Mouse (Mus musculus) ES-Bruce4 (cell line): ENCODE data around the gene Nynrin. TPM values are rescaled to one million over a fixed set of nuclear protein-coding genes. Genes with fewer than 3 reads are reported as not detected.
A peak's percentile ranks its signal among the peaks of the same experiment; 100 is the strongest.

Source experiments
- H3K27ac ChIP-seq: 2 replicates; pipeline ENCODE4 v1.5.1; 2012; ENCODE audit warnings: low read length, inconsistent platforms; ENCODE audit not compliant: insufficient read depth
- H3K27me3 ChIP-seq: 2 replicates; pipeline ENCODE4 v1.6.1; 2012; ENCODE audit warnings: mild to moderate bottlenecking, low read length, inconsistent platforms; ENCODE audit not compliant: control insufficient read depth, poor library complexity, insufficient read depth, severe bottlenecking
- H3K36me3 ChIP-seq: 2 replicates; pipeline ENCODE4 v1.6.1; 2012; ENCODE audit warnings: inconsistent platforms, mild to moderate bottlenecking, low read length, moderate library complexity; ENCODE audit not compliant: control insufficient read depth, poor library complexity, insufficient read depth, severe bottlenecking
- H3K4me1 ChIP-seq: one replicate; pipeline ENCODE4 v1.8.1; 2011; ENCODE audit warnings: low read length; ENCODE audit not compliant: control insufficient read depth, insufficient read depth
- H3K4me3 ChIP-seq: 2 replicates; pipeline ENCODE4 v1.5.1; 2011; ENCODE audit warnings: low read depth, mild to moderate bottlenecking, low read length
- H3K9ac ChIP-seq: 2 replicates; pipeline ENCODE4 v1.6.1; 2012; ENCODE audit warnings: low read depth, mild to moderate bottlenecking, inconsistent platforms; ENCODE audit not compliant: poor library complexity, severe bottlenecking
- H3K9me3 ChIP-seq: replicated peaks from 2 replicates; pipeline ENCODE4 v1.6.1; 2012; ENCODE audit warnings: mild to moderate bottlenecking, low read length, inconsistent platforms; ENCODE audit not compliant: control insufficient read depth, poor library complexity, insufficient read depth, severe bottlenecking
- CTCF ChIP-seq: IDR thresholded peaks from one replicate; pipeline ENCODE4 v1.8.1; 2011; ENCODE audit warnings: low read depth, low read length
- EP300 ChIP-seq: IDR thresholded peaks from 2 replicates; pipeline ENCODE4 v1.6.1; 2011; ENCODE audit warnings: low read depth, low read length; ENCODE audit not compliant: insufficient read depth
- POLR2A ChIP-seq: IDR thresholded peaks from one replicate; pipeline ENCODE4 v1.8.1; 2011; ENCODE audit warnings: low read length; ENCODE audit not compliant: insufficient read depth
- polyA plus RNA-seq: library from polyadenylated mRNA; stranded (reverse); fragments of >200 nt; gene quantifications from 2 replicates; pipeline ENCODE4 v1.2.4, GENCODE M21; 2011; ENCODE audit warnings: low read depth; ENCODE audit not compliant: missing spikeins, insufficient read depth, insufficient read length

Nynrin gene
- polyA plus RNA-seq, 1 experiment, result 24.6 TPM

DNA sequence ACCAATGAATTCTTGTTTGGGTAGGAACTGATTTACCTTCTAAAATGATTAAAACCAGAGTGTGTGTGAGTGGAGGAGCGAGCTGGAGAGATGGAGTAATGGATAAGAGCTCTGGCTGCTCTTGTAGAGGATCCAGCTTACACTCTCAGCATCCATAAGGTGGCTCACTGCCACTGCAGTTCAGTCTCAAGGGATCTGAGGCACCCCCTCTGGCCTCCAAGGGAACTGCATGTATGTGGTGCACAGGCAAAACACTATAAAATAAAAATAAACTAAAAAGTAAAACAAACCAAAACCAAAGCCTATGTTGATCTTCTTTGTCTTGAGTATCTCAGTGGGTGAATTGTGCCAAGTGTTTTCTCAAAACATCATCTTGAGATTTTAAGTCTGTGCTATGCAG lies 25.8 kb downstream of the Nynrin start:
- Histone ChIP-seq H3K36me3 (no peaks in the 10 kb centered on the region), H3K27me3 (no peaks in the 10 kb centered on the region), H3K4me1 (peaks cover 19% of the 10 kb centered on the region), H3K4me3 (no peak overlapping the region), H3K9me3 (no peaks in the 10 kb centered on the region), H3K9ac (no peak overlapping the region), H3K27ac (no peak overlapping the region)
- TF ChIP-seq CTCF, result peak; percentile 94
- no peak for TF ChIP-seq POLR2A

DNA sequence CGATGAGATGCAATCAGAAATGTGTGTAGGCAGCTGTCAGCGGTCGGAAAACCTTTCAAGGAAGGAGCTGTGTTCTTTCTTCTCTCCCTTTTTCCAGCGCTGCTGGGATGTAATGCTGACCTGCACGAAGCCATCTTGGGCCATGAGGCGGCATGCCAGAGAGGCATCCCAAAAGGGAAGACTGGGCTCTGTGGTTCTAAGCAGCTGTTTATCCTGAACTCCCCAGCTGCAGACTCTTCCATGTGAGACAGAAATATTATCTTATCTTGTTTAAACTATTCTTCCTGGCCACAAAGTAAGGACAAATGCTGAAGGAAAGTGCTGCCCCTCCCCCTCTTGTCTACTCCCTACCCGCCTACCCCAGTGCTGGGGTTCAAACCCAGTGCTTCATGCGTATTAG lies 27.2 kb downstream of the Nynrin start:
- H3K4me1 ChIP-seq, result peaks cover 19% of the 10 kb centered on the region
- H3K4me3 ChIP-seq, result no peak overlapping the region
- H3K27ac ChIP-seq, result no peak overlapping the region
- H3K27me3 ChIP-seq, result no peaks in the 10 kb centered on the region
- no peaks in the 10 kb centered on the region for H3K9me3 ChIP-seq
- H3K36me3 ChIP-seq, result no peaks in the 10 kb centered on the region
- TF ChIP-seq CTCF, result no peak
- H3K9ac ChIP-seq, result no peak overlapping the region

- Histone ChIP-seq H3K27ac (no peak overlapping the region), H3K4me1 (peaks cover 21% of the 10 kb centered on the region)
- no peak for TF ChIP-seq CTCF
- TF ChIP-seq EP300, result 0 out of 2 replicates have a peak, but pooled peaks have one; percentile 25
These were observed 28.4 kb downstream of the Nynrin start for GRCm38 (mm10) chr14:55882171-55882641.

GRCm38 (mm10) chr14:55883149-55883661 lies 29.4 kb downstream of the Nynrin start:
- Histone ChIP-seq H3K36me3 (peaks cover 5% of the 10 kb centered on the region; the same call in 1 of the 2 replicates), H3K9me3 (no peaks in the 10 kb centered on the region), H3K4me3 (no peak overlapping the region), H3K27ac (no peak overlapping the region), H3K4me1 (peaks cover 18% of the 10 kb centered on the region), H3K27me3 (no peaks in the 10 kb centered on the region), H3K9ac (no peak overlapping the region)
- TF ChIP-seq EP300, result no peak

More at GRCm38 (mm10) chr14:55882171-55882641, 28.4 kb downstream of the Nynrin start:
- Histone ChIP-seq H3K36me3 (no peaks in the 10 kb centered on the region), H3K27me3 (no peaks in the 10 kb centered on the region), H3K4me3 (no peak overlapping the region), H3K9ac (no peak overlapping the region), H3K9me3 (no peaks in the 10 kb centered on the region)

- no peaks in the 10 kb centered on the region for H3K9me3 ChIP-seq
- H3K27me3 ChIP-seq, result no peaks in the 10 kb centered on the region
- H3K4me1 ChIP-seq, result peaks cover 18% of the 10 kb centered on the region
- H3K36me3 ChIP-seq, result peaks cover 5% of the 10 kb centered on the region; the same call in 1 of the 2 replicates
- no peak overlapping the region for H3K27ac ChIP-seq
- H3K9ac ChIP-seq, result no peak overlapping the region
- TF ChIP-seq EP300, result no peak
- TF ChIP-seq POLR2A, result no peak
- TF ChIP-seq CTCF, result no peak
- H3K4me3 ChIP-seq, result no peak overlapping the region
These were observed 29.9 kb downstream of the Nynrin start for GRCm38 (mm10) chr14:55883663-55884062.

DNA sequence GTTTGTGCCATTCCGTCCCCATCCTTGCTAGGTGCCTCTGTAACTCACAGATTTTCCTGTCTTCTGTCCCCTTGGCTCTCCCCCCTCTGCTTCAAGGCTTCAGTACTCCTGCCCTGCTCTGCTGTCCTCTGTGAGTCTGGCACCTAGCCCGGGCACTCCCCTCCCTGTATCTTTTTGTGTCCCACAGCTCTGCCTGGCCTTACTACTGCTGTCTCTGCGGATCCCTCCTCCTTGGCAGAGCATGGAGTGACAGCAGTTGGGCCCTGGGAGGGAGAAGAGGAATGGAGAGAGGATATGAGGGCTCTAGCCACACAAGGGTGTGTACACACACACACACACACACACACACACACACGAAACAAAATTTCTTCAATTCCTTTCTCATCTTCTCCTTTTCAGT lies 30.4 kb downstream of the Nynrin start, which contains the start of gene Cbln3:
TSS of gene Cbln3 (minus strand) at position 227 of the 400 bp plus-strand sequence.
- Histone ChIP-seq H3K9ac (peak within 1 kb of the TSS; percentile 73), H3K27ac (no peak within 1 kb of the TSS), H3K9me3 (no peaks in the 10 kb centered on the region), H3K4me1 (peaks cover 18% of the 10 kb centered on the region), H3K4me3 (peak within 1 kb of the TSS; percentile 79), H3K36me3 (peaks cover 5% of the 10 kb centered on the region), H3K27me3 (no peaks in the 10 kb centered on the region)
- TF ChIP-seq POLR2A (no peak), EP300 (no peak), CTCF (no peak)
